Mouse (Mus musculus) MEL (cell line): ENCODE results near the gene Dse. TPM values are rescaled to one million over a fixed set of nuclear protein-coding genes. Genes with fewer than 3 reads are reported as not detected.

Experiments used
- DNase-seq: peaks from one replicate; pipeline ENCODE4 v3.0.0; 2011; ENCODE audit warnings: low read depth, low spot score
- H3K27ac ChIP-seq: 2 replicates; pipeline ENCODE4 v1.5.1; 2012; ENCODE audit warnings: low read depth, mild to moderate bottlenecking, control low read depth, low read length, moderate library complexity; ENCODE audit not compliant: control insufficient read depth
- H3K27me3 ChIP-seq, 2 experiments: fragments of 150-350 bp in 1 of 2; sonication (generic) in 1 of 2; 2 replicates each; pipeline ENCODE4 v1.6.1; 2012; ENCODE audit warnings: low read length in 2 of 2, mild to moderate bottlenecking in 2 of 2, improper control_type of control experiment in 1 of 2, moderate library complexity in 1 of 2; ENCODE audit not compliant: insufficient read depth in 2 of 2, control insufficient read depth in 1 of 2
- H3K36me3 ChIP-seq, 2 experiments: 2 replicates each; pipeline ENCODE4 v1.6.1; 2012 to 2014; ENCODE audit warnings: low read length in 2 of 2, improper control_type of control experiment in 1 of 2, inconsistent platforms in 1 of 2, mild to moderate bottlenecking in 1 of 2; ENCODE audit not compliant: insufficient read depth in 2 of 2, control insufficient read depth in 1 of 2
- H3K4me1 ChIP-seq, 2 experiments: fragments of 150-350 bp in 1 of 2; sonication (generic) in 1 of 2; 2 replicates each; pipeline ENCODE4 v1.6.1; 2012; ENCODE audit warnings: low read length in 2 of 2, improper control_type of control experiment in 1 of 2, mild to moderate bottlenecking in 1 of 2; ENCODE audit not compliant: insufficient read depth in 2 of 2, control insufficient read depth in 1 of 2
- H3K4me3 ChIP-seq, 2 experiments: fragments of 150-350 bp in 1 of 2; sonication (generic) in 1 of 2; 2 replicates each; pipeline ENCODE4 v1.5.1; 2012; ENCODE audit warnings: low read depth in 2 of 2, low read length in 2 of 2, mild to moderate bottlenecking in 2 of 2, moderate library complexity in 2 of 2, control low read depth in 1 of 2, improper control_type of control experiment in 1 of 2; ENCODE audit not compliant: control insufficient read depth in 1 of 2, insufficient read depth in 1 of 2
- H3K79me2 ChIP-seq: 2 replicates; pipeline ENCODE4 v1.6.1; 2012; ENCODE audit warnings: mild to moderate bottlenecking, low read length, moderate library complexity; ENCODE audit not compliant: control insufficient read depth, poor library complexity, insufficient read depth
- H3K9ac ChIP-seq: 2 replicates; pipeline ENCODE4 v1.6.1; 2012; ENCODE audit warnings: low read depth, mild to moderate bottlenecking, control low read depth, low read length, moderate library complexity; ENCODE audit not compliant: control insufficient read depth, poor library complexity, severe bottlenecking
- H3K9me3 ChIP-seq: fragments of 150-350 bp; sonication (generic); replicated peaks from 2 replicates; pipeline ENCODE4 v1.6.1; 2012; ENCODE audit warnings: mild to moderate bottlenecking, low read length, improper control_type of control experiment, moderate library complexity; ENCODE audit not compliant: insufficient read depth
- CHD1 ChIP-seq: IDR thresholded peaks from 2 replicates; pipeline ENCODE4 v1.6.1; 2012; ENCODE audit warnings: low read depth, mild to moderate bottlenecking, inconsistent platforms, low read length, improper control_type of control experiment
- CTCF ChIP-seq, 3 experiments: IDR thresholded peaks in 2 of 3; conservative IDR thresholded peaks in 1 of 3; 2 replicates each; pipeline ENCODE4 v1.5.1; 2011 to 2012; ENCODE audit warnings: low read length in 3 of 3, low read depth in 2 of 3, mild to moderate bottlenecking in 2 of 3, improper control_type of control experiment in 1 of 3, inconsistent platforms in 1 of 3, mixed read lengths in 1 of 3, moderate library complexity in 1 of 3; ENCODE audit not compliant: control insufficient read depth in 1 of 3, insufficient read depth in 1 of 3, poor library complexity in 1 of 3, severe bottlenecking in 1 of 3
- EP300 ChIP-seq, 2 experiments: IDR thresholded peaks; 2 replicates each; pipeline ENCODE4 v1.6.1; 2011; ENCODE audit warnings: improper control_type of control experiment in 2 of 2, low read length in 2 of 2, low read depth in 1 of 2, mild to moderate bottlenecking in 1 of 2
- GATA1 ChIP-seq: IDR thresholded peaks from 2 replicates; pipeline ENCODE4 v1.6.1; 2011; ENCODE audit warnings: low read depth, low read length, improper control_type of control experiment
- MAFK ChIP-seq: IDR thresholded peaks from 2 replicates; pipeline ENCODE4 v1.6.1; 2011; ENCODE audit warnings: low read depth, mild to moderate bottlenecking, low read length, improper control_type of control experiment, borderline replicate concordance
- MAX ChIP-seq: IDR thresholded peaks from 2 replicates; pipeline ENCODE4 v1.6.1; 2011; ENCODE audit warnings: low read length, improper control_type of control experiment
- MAZ ChIP-seq: IDR thresholded peaks from 2 replicates; pipeline ENCODE4 v1.6.1; 2012; ENCODE audit warnings: low read depth, mild to moderate bottlenecking, inconsistent platforms, low read length, improper control_type of control experiment
- MXI1 ChIP-seq: IDR thresholded peaks from 2 replicates; pipeline ENCODE4 v1.6.1; 2011; ENCODE audit warnings: mild to moderate bottlenecking, low read depth, low read length, improper control_type of control experiment
- MYB ChIP-seq: IDR thresholded peaks from 2 replicates; pipeline ENCODE4 v1.6.1; 2011; ENCODE audit warnings: mild to moderate bottlenecking, low read depth, low read length, improper control_type of control experiment
- MYC ChIP-seq: IDR thresholded peaks from 2 replicates; pipeline ENCODE4 v1.6.1; 2011; ENCODE audit warnings: low read depth, mild to moderate bottlenecking, low read length, improper control_type of control experiment, moderate library complexity
- POLR2A ChIP-seq, 2 experiments: IDR thresholded peaks; 2 replicates each; pipeline ENCODE4 v1.6.1; 2011 to 2012; ENCODE audit warnings: low read length in 2 of 2, mild to moderate bottlenecking in 2 of 2, control low read depth in 1 of 2, improper control_type of control experiment in 1 of 2, low read depth in 1 of 2, moderate library complexity in 1 of 2; ENCODE audit not compliant: control insufficient read depth in 1 of 2, insufficient read depth in 1 of 2, poor library complexity in 1 of 2
- POLR2AphosphoS2 ChIP-seq: IDR thresholded peaks from 2 replicates; pipeline ENCODE4 v1.6.1; 2011; ENCODE audit warnings: low read length, improper control_type of control experiment
- POLR2AphosphoS5 ChIP-seq: IDR thresholded peaks from 2 replicates; pipeline ENCODE4 v1.6.1; 2012; ENCODE audit warnings: low read depth, borderline replicate concordance, mild to moderate bottlenecking, inconsistent platforms, low read length, moderate library complexity, mixed read lengths
- RAD21 ChIP-seq: IDR thresholded peaks from 2 replicates; pipeline ENCODE4 v1.6.1; 2011; ENCODE audit warnings: mild to moderate bottlenecking, low read depth, low read length, improper control_type of control experiment
- TAL1 ChIP-seq: IDR thresholded peaks from 2 replicates; pipeline ENCODE4 v1.6.1; 2012; ENCODE audit warnings: mild to moderate bottlenecking, inconsistent platforms, low read length, moderate library complexity, mixed read lengths
- TBP ChIP-seq: IDR thresholded peaks from 2 replicates; pipeline ENCODE4 v1.8.0; 2011; ENCODE audit warnings: low read depth, low read length, improper control_type of control experiment
- TCF12 ChIP-seq: IDR thresholded peaks from 2 replicates; pipeline ENCODE4 v1.6.1; 2014; ENCODE audit warnings: low read depth, mild to moderate bottlenecking, inconsistent platforms, low read length, improper control_type of control experiment, moderate library complexity
- ZC3H11A ChIP-seq: IDR thresholded peaks from 2 replicates; pipeline ENCODE4 v1.6.1; 2012; ENCODE audit warnings: low read depth, mild to moderate bottlenecking, inconsistent platforms, low read length, improper control_type of control experiment
- ZKSCAN1 ChIP-seq: IDR thresholded peaks from 2 replicates; pipeline ENCODE4 v1.6.1; 2012; ENCODE audit warnings: low read depth, mild to moderate bottlenecking, inconsistent platforms, low read length, improper control_type of control experiment, moderate library complexity
- ZMIZ1 ChIP-seq: IDR thresholded peaks from 2 replicates; pipeline ENCODE4 v1.6.1; 2012; ENCODE audit warnings: low read depth, mild to moderate bottlenecking, inconsistent platforms, low read length, improper control_type of control experiment, moderate library complexity
- ZNF384 ChIP-seq: IDR thresholded peaks from 2 replicates; pipeline ENCODE4 v1.6.1; 2012; ENCODE audit warnings: low read depth, mild to moderate bottlenecking, inconsistent platforms, low read length, improper control_type of control experiment
- polyA plus RNA-seq, 2 experiments: library from polyadenylated mRNA; stranded (reverse) in 1 of 2; unstranded in 1 of 2; fragments of >175 nt in 1 of 2; fragments of >200 nt in 1 of 2; gene quantifications; 2 replicates each; pipeline versions ENCODE4 v1.2.1 to v1.2.4; 2012; ENCODE audit warnings: low replicate concordance in 2 of 2, low read depth in 1 of 2; ENCODE audit not compliant: insufficient read length in 2 of 2, insufficient read depth in 1 of 2, missing spikeins in 1 of 2
- total RNA-seq: library from RNA; depleted of rRNA; stranded (reverse); fragments of 300-350 nt; gene quantifications from 2 replicates; pipeline ENCODE4 v1.2.3, GENCODE M21; 2012

Dse gene
- total and polyA plus RNA-seq, 3 experiments = not detected

GRCm38 (mm10) chr10:34194957-34195356 lies 12.6 kb downstream of the Dse start:
- H3K4me1 ChIP-seq = no peaks in the 10 kb centered on the region
- DNase-seq = no peak
- no peak overlapping the region for H3K27ac ChIP-seq
- no peak overlapping the region for H3K4me3 ChIP-seq
- no peaks in the 10 kb centered on the region for H3K27me3 ChIP-seq
- no peaks in the 10 kb centered on the region for H3K36me3 ChIP-seq
- H3K9ac ChIP-seq = no peak overlapping the region
- TF ChIP-seq CTCF (IDR thresholded peaks at IDR 0.05 in 2 of 3, conservative IDR thresholded peaks at IDR 0.05 in 1 of 3; ENCODE audit: control insufficient read depth in 1 of 3, insufficient read depth in 1 of 3, low read depth in 2 of 3, low read length in 3 of 3, poor library complexity in 1 of 3, severe bottlenecking in 1 of 3) = no peak
- no peak for TF ChIP-seq POLR2A (IDR thresholded peaks at IDR 0.05; ENCODE audit: control insufficient read depth in 1 of 2, insufficient read depth in 1 of 2, low read depth in 1 of 2, low read length in 2 of 2, poor library complexity in 1 of 2)
- TF ChIP-seq ZNF384 = no peak
- TF ChIP-seq POLR2AphosphoS2 = no peak
- TF ChIP-seq RAD21 = no peak
- TF ChIP-seq MAZ = no peak
- no peak for TF ChIP-seq CHD1
- TF ChIP-seq GATA1 = no peak
- TF ChIP-seq TAL1 = no peak
- TF ChIP-seq MYB = no peak
- no peak for TF ChIP-seq MXI1
- TF ChIP-seq TBP = no peak
- no peak for TF ChIP-seq MAFK
- TF ChIP-seq ZKSCAN1 = no peak
- TF ChIP-seq MAX = no peak
- H3K9me3 ChIP-seq = no peaks in the 10 kb centered on the region
- H3K79me2 ChIP-seq = no peaks in the 10 kb centered on the region

DNA sequence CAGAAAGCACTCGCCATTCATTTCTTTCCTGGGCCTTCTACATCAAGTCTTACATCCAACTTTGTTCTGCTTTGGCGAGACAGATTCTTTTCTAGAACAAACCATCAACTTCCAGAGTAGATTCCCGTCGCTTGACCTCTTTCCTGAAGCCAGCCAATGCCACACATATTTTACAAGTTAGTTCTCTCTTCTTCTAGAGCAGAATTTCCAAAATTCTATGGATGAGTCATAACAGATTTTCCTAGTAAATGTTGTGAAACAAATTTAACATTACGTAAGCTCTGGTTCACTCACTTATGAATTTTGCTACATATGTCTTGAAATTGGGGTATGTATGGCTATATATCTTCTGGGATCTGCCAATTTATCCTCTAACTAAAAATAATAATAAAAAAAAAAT lies 13.0 kb downstream of the Dse start:
- H3K79me2 ChIP-seq = no peaks in the 10 kb centered on the region
- no peak overlapping the region for H3K27ac ChIP-seq

More for the DNA sequence above, 13.0 kb downstream of the Dse start:
- Histone ChIP-seq H3K9me3 (no peaks in the 10 kb centered on the region), H3K27me3 (no peaks in the 10 kb centered on the region), H3K9ac (no peak overlapping the region), H3K4me1 (no peaks in the 10 kb centered on the region), H3K4me3 (no peak overlapping the region), H3K36me3 (no peaks in the 10 kb centered on the region)
- no peak for TF ChIP-seq ZC3H11A
- no peak for TF ChIP-seq TAL1
- TF ChIP-seq EP300 (IDR thresholded peaks at IDR 0.05; ENCODE audit: low read depth in 1 of 2, low read length in 2 of 2) = no peak
- no peak for TF ChIP-seq ZKSCAN1
- TF ChIP-seq ZNF384 = no peak
- no peak for TF ChIP-seq CTCF (IDR thresholded peaks at IDR 0.05 in 2 of 3, conservative IDR thresholded peaks at IDR 0.05 in 1 of 3; ENCODE audit: control insufficient read depth in 1 of 3, insufficient read depth in 1 of 3, low read depth in 2 of 3, low read length in 3 of 3, poor library complexity in 1 of 3, severe bottlenecking in 1 of 3)
- no peak for TF ChIP-seq ZMIZ1
- TF ChIP-seq MYC = no peak
- no peak for TF ChIP-seq MYB
- no peak for TF ChIP-seq MAZ
- no peak for TF ChIP-seq TCF12
- TF ChIP-seq POLR2A (IDR thresholded peaks at IDR 0.05; ENCODE audit: control insufficient read depth in 1 of 2, insufficient read depth in 1 of 2, low read depth in 1 of 2, low read length in 2 of 2, poor library complexity in 1 of 2) = no peak
- no peak for TF ChIP-seq POLR2AphosphoS5
- TF ChIP-seq MAFK = no peak
- DNase-seq = no peak
